Mouse (Mus musculus) 416B (cell line): ENCODE results near the gene Ccr8.

Source experiments
- DNase-seq: peaks from one replicate; pipeline ENCODE4 v3.0.0; 2011; ENCODE audit warnings: low read depth

Ccr8 gene

GRCm38 (mm10) chr9:120132980-120133754, 41.3 kb downstream of the Ccr8 start:
- peak; percentile 42 for DNase-seq

GRCm38 (mm10) chr9:120133755-120134475, 42.0 kb downstream of the Ccr8 start:
- no peak for DNase-seq

GRCm38 (mm10) chr9:120134529-120135160, 42.7 kb downstream of the Ccr8 start:
- no peak for DNase-seq

- no peak for DNase-seq
Measured at GRCm38 (mm10) chr9:120135454-120135853, 43.5 kb downstream of the Ccr8 start.

- peak; percentile 72 for DNase-seq
Measured at GRCm38 (mm10) chr9:120140652-120141051, 48.7 kb downstream of the Ccr8 start.

- DNase-seq = no peak
Measured at GRCm38 (mm10) chr9:120144474-120144873, 52.6 kb downstream of the Ccr8 start.
